Mouse (Mus musculus) kidney, embryonic 15.5 days (tissue): ENCODE data around the gene Kifc5b. TPM values are rescaled to one million over a fixed set of nuclear protein-coding genes. Genes with fewer than 3 reads are reported as not detected.

Experiments used
- ATAC-seq: fragments of 200-750 bp; cut with Nextera tagmentation; replicated peaks from 2 replicates; pipeline ENCODE4 v1.8.0; 2017; ENCODE audit warnings: moderate TSS enrichment; ENCODE audit not compliant: low FRiP score
- H3K27ac ChIP-seq: fragments of 300-500 bp; sonication (generic); 2 replicates; pipeline ENCODE4 v1.5.1; 2015; ENCODE audit warnings: mild to moderate bottlenecking, inconsistent platforms
- H3K27me3 ChIP-seq: fragments of 300-500 bp; sonication (generic); 2 replicates; pipeline ENCODE4 v1.6.1; 2015; ENCODE audit warnings: inconsistent platforms
- H3K36me3 ChIP-seq: fragments of 300-500 bp; sonication (generic); 2 replicates; pipeline ENCODE4 v1.6.1; 2015; ENCODE audit warnings: inconsistent platforms
- H3K4me1 ChIP-seq: fragments of 300-500 bp; sonication (generic); 2 replicates; pipeline ENCODE4 v1.6.1; 2015; ENCODE audit warnings: inconsistent platforms
- H3K4me2 ChIP-seq: fragments of 300-500 bp; sonication (generic); 2 replicates; pipeline ENCODE4 v1.6.1; 2015; ENCODE audit warnings: moderate library complexity, mild to moderate bottlenecking, inconsistent platforms
- H3K4me3 ChIP-seq: fragments of 300-500 bp; sonication (generic); replicated peaks from 2 replicates; pipeline ENCODE4 v1.5.1; 2015; ENCODE audit warnings: mild to moderate bottlenecking, inconsistent platforms
- H3K9ac ChIP-seq: fragments of 300-500 bp; sonication (generic); 2 replicates; pipeline ENCODE4 v1.6.1; 2015; ENCODE audit warnings: mild to moderate bottlenecking, inconsistent platforms
- H3K9me3 ChIP-seq: fragments of 300-500 bp; sonication (generic); replicated peaks from 2 replicates; pipeline ENCODE4 v1.6.1; 2016; ENCODE audit warnings: inconsistent platforms
- WGBS: fragments of 180-500 bp; shearing (Covaris S2); methylation state at CpG from one replicate; pipeline ENCODE4 v1.1.7; 2015; ENCODE audit warnings: mixed read lengths; 5-methylcytosine and 5-hydroxymethylcytosine counted together
- polyA plus RNA-seq: library from polyadenylated mRNA; unstranded; fragments of >200 nt; fragmentation: Nextera tagmentation; extraction: Ambion mirVana; gene quantifications from 2 replicates; pipeline ENCODE4 v1.2.1, GENCODE M21; 2015

Kifc5b gene
- 9.0 and 9.3 TPM in 2 replicates for polyA plus RNA-seq

- H3K36me3 ChIP-seq: peaks cover 14% of the 10 kb centered on the region
- peak; percentile 99 for ATAC-seq
- peak within 1 kb of the TSS; percentile 64 for H3K4me2 ChIP-seq
- peaks cover 15% of the 10 kb centered on the region for H3K4me1 ChIP-seq
- peak within 1 kb of the TSS; percentile 81 for H3K4me3 ChIP-seq
- peak within 1 kb of the TSS; percentile 64 for H3K9ac ChIP-seq
- H3K27me3 ChIP-seq: no peaks in the 10 kb centered on the region
- H3K27ac ChIP-seq: peak within 1 kb of the TSS; percentile 85
- under 1% methylated on average over 72 of the region's 72 CpGs for WGBS
- no peaks in the 10 kb centered on the region for H3K9me3 ChIP-seq
These were observed at the start of gene Kifc5b for GRCm38 (mm10) chr17:26916711-26917482. Kifc5b (plus strand) TSS chr17:26917091.

GRCm38 (mm10) chr17:26868756-26869155, 48.1 kb upstream of the Kifc5b start:
- Histone ChIP-seq H3K4me3 (no peak overlapping the region), H3K9me3 (no peaks in the 10 kb centered on the region), H3K9ac (no peak overlapping the region), H3K36me3 (no peaks in the 10 kb centered on the region), H3K4me1 (no peaks in the 10 kb centered on the region), H3K4me2 (no peak overlapping the region), H3K27me3 (peaks cover 14% of the 10 kb centered on the region), H3K27ac (no peak overlapping the region)
- WGBS: 28% methylated on average over 5 of the region's 5 CpGs
- ATAC-seq: no peak

GRCm38 (mm10) chr17:26872870-26873269, 44.0 kb upstream of the Kifc5b start:
- no peaks in the 10 kb centered on the region for H3K9me3 ChIP-seq
- no peaks in the 10 kb centered on the region for H3K4me1 ChIP-seq
- no peak for ATAC-seq
- WGBS: 60% methylated on average over 3 of the region's 3 CpGs
- H3K27me3 ChIP-seq: peaks cover 4% of the 10 kb centered on the region
- no peak overlapping the region for H3K4me3 ChIP-seq
- no peaks in the 10 kb centered on the region for H3K36me3 ChIP-seq
- no peak overlapping the region for H3K9ac ChIP-seq
- H3K4me2 ChIP-seq: no peak overlapping the region
- H3K27ac ChIP-seq: no peak overlapping the region

GRCm38 (mm10) chr17:26873502-26873901, 43.4 kb upstream of the Kifc5b start:
- WGBS: 71% methylated on average over 8 of the region's 8 CpGs
- no peak for ATAC-seq
- H3K9ac ChIP-seq: no peak overlapping the region

GRCm38 (mm10) chr17:26874542-26874941, 42.3 kb upstream of the Kifc5b start:
- H3K4me1 ChIP-seq: no peaks in the 10 kb centered on the region
- no peak overlapping the region for H3K4me3 ChIP-seq
- H3K27me3 ChIP-seq: no peaks in the 10 kb centered on the region; the same call in 1 of the 2 replicates
- H3K9me3 ChIP-seq: no peaks in the 10 kb centered on the region
- H3K4me2 ChIP-seq: no peak overlapping the region
- H3K36me3 ChIP-seq: no peaks in the 10 kb centered on the region
- ATAC-seq: no peak
- no peak overlapping the region for H3K27ac ChIP-seq
- no peak overlapping the region for H3K9ac ChIP-seq
- WGBS: 79% methylated on average over 11 of the region's 11 CpGs

More at GRCm38 (mm10) chr17:26873502-26873901, 43.4 kb upstream of the Kifc5b start:
- Histone ChIP-seq H3K36me3 (no peaks in the 10 kb centered on the region), H3K4me1 (no peaks in the 10 kb centered on the region), H3K27me3 (peaks cover 4% of the 10 kb centered on the region), H3K27ac (no peak overlapping the region), H3K9me3 (no peaks in the 10 kb centered on the region), H3K4me2 (no peak overlapping the region), H3K4me3 (no peak overlapping the region)

GRCm38 (mm10) chr17:26877927-26878326, 39.0 kb upstream of the Kifc5b start:
- no peaks in the 10 kb centered on the region for H3K36me3 ChIP-seq
- no peaks in the 10 kb centered on the region for H3K9me3 ChIP-seq
- H3K27me3 ChIP-seq: peaks cover 3% of the 10 kb centered on the region; the same call in 1 of the 2 replicates
- WGBS: 80% methylated on average over 7 of the region's 7 CpGs
- H3K4me3 ChIP-seq: no peak overlapping the region
- no peak overlapping the region for H3K4me2 ChIP-seq
- H3K4me1 ChIP-seq: no peaks in the 10 kb centered on the region
- no peak for ATAC-seq
- H3K27ac ChIP-seq: no peak overlapping the region
- H3K9ac ChIP-seq: no peak overlapping the region

- Histone ChIP-seq H3K9me3 (no peaks in the 10 kb centered on the region), H3K27me3 (peaks cover 11% of the 10 kb centered on the region; the same call in 1 of the 2 replicates), H3K36me3 (no peaks in the 10 kb centered on the region), H3K27ac (no peak overlapping the region), H3K4me1 (peaks cover 3% of the 10 kb centered on the region), H3K9ac (no peak overlapping the region), H3K4me2 (no peak overlapping the region), H3K4me3 (no peak overlapping the region)
- no peak for ATAC-seq
- 91% methylated on average over 6 of the region's 6 CpGs for WGBS
These were observed 37.7 kb upstream of the Kifc5b start for GRCm38 (mm10) chr17:26879235-26879634.

- H3K9ac ChIP-seq: no peak overlapping the region
- no peak overlapping the region for H3K27ac ChIP-seq
- WGBS: 57% methylated on average over 1 of the region's 1 CpGs
- no peak overlapping the region for H3K4me2 ChIP-seq
- H3K36me3 ChIP-seq: no peaks in the 10 kb centered on the region
- no peak for ATAC-seq
- no peaks in the 10 kb centered on the region for H3K9me3 ChIP-seq
- peaks cover 24% of the 10 kb centered on the region for H3K4me1 ChIP-seq
- H3K4me3 ChIP-seq: no peak overlapping the region
- peaks cover 23% of the 10 kb centered on the region for H3K27me3 ChIP-seq
These were observed 34.2 kb upstream of the Kifc5b start for GRCm38 (mm10) chr17:26882706-26883105.

- Histone ChIP-seq H3K27ac (no peak overlapping the region), H3K4me1 (peaks cover 26% of the 10 kb centered on the region), H3K9me3 (no peaks in the 10 kb centered on the region), H3K27me3 (peaks cover 23% of the 10 kb centered on the region), H3K4me3 (no peak overlapping the region), H3K4me2 (no peak overlapping the region), H3K9ac (no peak overlapping the region), H3K36me3 (no peaks in the 10 kb centered on the region)
- no peak for ATAC-seq
- 76% methylated on average over 6 of the region's 6 CpGs for WGBS
These were observed 33.3 kb upstream of the Kifc5b start for GRCm38 (mm10) chr17:26883585-26883984.

- peak overlapping the region; percentile 37 for H3K9ac ChIP-seq
- peak overlapping the region; percentile 80 for H3K4me2 ChIP-seq
- no peaks in the 10 kb centered on the region for H3K36me3 ChIP-seq
- H3K9me3 ChIP-seq: no peaks in the 10 kb centered on the region
- WGBS: 20% methylated on average over 25 of the region's 25 CpGs
- peaks cover 26% of the 10 kb centered on the region for H3K4me1 ChIP-seq
- peak overlapping the region; percentile 49 for H3K4me3 ChIP-seq
- H3K27me3 ChIP-seq: peaks cover 28% of the 10 kb centered on the region
- H3K27ac ChIP-seq: peak overlapping the region; percentile 18; the same call in 1 of the 2 replicates
- ATAC-seq: peak; percentile 79
These were observed 31.6 kb upstream of the Kifc5b start for GRCm38 (mm10) chr17:26884995-26885926.

GRCm38 (mm10) chr17:26886047-26886749, 30.7 kb upstream of the Kifc5b start:
- Histone ChIP-seq H3K27me3 (peaks cover 34% of the 10 kb centered on the region), H3K9ac (peak overlapping the region; percentile 37; the same call in 1 of the 2 replicates), H3K4me1 (peaks cover 26% of the 10 kb centered on the region), H3K4me2 (peak overlapping the region; percentile 80), H3K36me3 (no peaks in the 10 kb centered on the region), H3K4me3 (peak overlapping the region; percentile 49), H3K27ac (no peak overlapping the region), H3K9me3 (no peaks in the 10 kb centered on the region)
- peak; percentile 85 for ATAC-seq
- 9% methylated on average over 30 of the region's 30 CpGs for WGBS
